Mouse (Mus musculus): ENCODE data around the gene Rtkn2. TPM values are rescaled to one million over a fixed set of nuclear protein-coding genes. Genes with fewer than 3 reads are reported as not detected.

The Rtkn2 gene
- polyA plus RNA-seq, 1 experiment, result 9.5 TPM

DNA sequence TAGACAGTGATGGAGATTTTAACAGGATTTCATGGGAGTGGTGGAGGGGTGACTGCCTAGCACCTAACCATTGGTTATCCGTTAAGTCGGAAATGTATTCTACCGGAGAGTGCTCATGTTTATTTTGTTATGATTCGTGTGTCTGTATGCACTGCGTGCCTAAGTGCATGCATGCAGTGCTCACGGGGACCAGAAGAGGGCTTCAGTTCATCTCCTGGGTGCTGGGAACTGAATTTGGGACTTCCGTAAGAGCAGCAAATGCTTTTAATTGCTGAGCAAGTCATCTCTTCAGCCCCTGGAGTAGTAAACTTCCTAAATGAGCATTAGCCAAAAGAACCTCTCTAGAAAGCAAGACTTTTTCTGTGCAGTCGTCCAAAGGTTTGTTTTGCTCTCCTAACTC lies 72.9 kb downstream of the Rtkn2 start:
- H3K4me3 ChIP-seq (ENCODE audit: insufficient read depth, poor library complexity, severe bottlenecking), result no peak overlapping the region
- no peak overlapping the region for H3ac ChIP-seq (ENCODE audit: control insufficient read depth, insufficient read length, low read depth)
- TF ChIP-seq USF1 (IDR thresholded peaks at IDR 0.05; ENCODE audit: low read depth), result no peak
- no peak for TF ChIP-seq CEBPB (IDR thresholded peaks at IDR 0.05; ENCODE audit: low read depth)
- no peak for TF ChIP-seq MYOG (IDR thresholded peaks at IDR 0.05; ENCODE audit: control insufficient read depth, extremely low read depth, insufficient read length)
- TF ChIP-seq CTCF (IDR thresholded peaks at IDR 0.05; ENCODE audit: control insufficient read depth, insufficient read depth, insufficient read length), result no peak
- no peak for TF ChIP-seq FOSL1 (IDR thresholded peaks at IDR 0.05; ENCODE audit: insufficient read depth, low read length, poor library complexity, severe bottlenecking)
- no peak for TF ChIP-seq MAX (IDR thresholded peaks at IDR 0.05)
- TF ChIP-seq MYOD1 (IDR thresholded peaks at IDR 0.05; ENCODE audit: control insufficient read depth, insufficient read length, low read depth), result no peak
- H3K36me3 ChIP-seq (ENCODE audit: control insufficient read depth, insufficient read depth), result no peaks in the 10 kb centered on the region
- H3K27me3 ChIP-seq (ENCODE audit: control insufficient read depth, insufficient read depth, insufficient read length), result no peaks in the 10 kb centered on the region
- no peaks in the 10 kb centered on the region for H3K79me2 ChIP-seq (ENCODE audit: control insufficient read depth, insufficient read depth)
- H3K79me3 ChIP-seq (ENCODE audit: low read depth), result no peaks in the 10 kb centered on the region

DNA sequence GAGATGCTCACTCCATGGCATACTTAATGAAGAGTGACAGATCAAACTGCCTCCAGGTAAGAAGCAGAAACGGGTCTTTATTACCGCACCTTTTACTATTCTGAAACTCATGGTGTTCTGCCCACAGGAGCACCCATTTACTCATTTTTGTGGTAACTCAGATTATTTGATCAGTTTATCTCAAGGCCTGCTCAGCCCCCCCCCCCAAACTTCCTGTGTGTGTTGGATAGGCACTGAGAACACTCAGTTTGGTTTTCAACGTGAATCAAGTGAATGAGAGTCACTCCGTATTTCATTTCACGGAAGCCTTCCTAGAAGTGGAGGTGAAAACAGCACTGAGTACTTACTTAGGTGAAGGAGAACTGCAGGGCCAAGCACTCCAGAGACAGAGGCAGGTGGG lies 74.8 kb downstream of the Rtkn2 start:
- TF ChIP-seq FOSL1 (IDR thresholded peaks at IDR 0.05; ENCODE audit: insufficient read depth, low read length, poor library complexity, severe bottlenecking) (no peak), MAX (IDR thresholded peaks at IDR 0.05) (no peak), CEBPB (IDR thresholded peaks at IDR 0.05; ENCODE audit: low read depth) (no peak), USF1 (IDR thresholded peaks at IDR 0.05; ENCODE audit: low read depth) (no peak), CTCF (IDR thresholded peaks at IDR 0.05; ENCODE audit: control insufficient read depth, insufficient read depth, insufficient read length) (no peak), MYOD1 (IDR thresholded peaks at IDR 0.05; ENCODE audit: control insufficient read depth, insufficient read length, low read depth) (no peak), MYOG (IDR thresholded peaks at IDR 0.05; ENCODE audit: control insufficient read depth, extremely low read depth, insufficient read length) (no peak)
- Histone ChIP-seq H3K4me3 (ENCODE audit: insufficient read depth, poor library complexity, severe bottlenecking) (no peak overlapping the region), H3K36me3 (ENCODE audit: control insufficient read depth, insufficient read depth) (no peaks in the 10 kb centered on the region), H3K79me2 (ENCODE audit: control insufficient read depth, insufficient read depth) (no peaks in the 10 kb centered on the region), H3K79me3 (ENCODE audit: low read depth) (no peaks in the 10 kb centered on the region), H3K27me3 (ENCODE audit: control insufficient read depth, insufficient read depth, insufficient read length) (no peaks in the 10 kb centered on the region), H3ac (ENCODE audit: control insufficient read depth, insufficient read length, low read depth) (no peak overlapping the region)

DNA sequence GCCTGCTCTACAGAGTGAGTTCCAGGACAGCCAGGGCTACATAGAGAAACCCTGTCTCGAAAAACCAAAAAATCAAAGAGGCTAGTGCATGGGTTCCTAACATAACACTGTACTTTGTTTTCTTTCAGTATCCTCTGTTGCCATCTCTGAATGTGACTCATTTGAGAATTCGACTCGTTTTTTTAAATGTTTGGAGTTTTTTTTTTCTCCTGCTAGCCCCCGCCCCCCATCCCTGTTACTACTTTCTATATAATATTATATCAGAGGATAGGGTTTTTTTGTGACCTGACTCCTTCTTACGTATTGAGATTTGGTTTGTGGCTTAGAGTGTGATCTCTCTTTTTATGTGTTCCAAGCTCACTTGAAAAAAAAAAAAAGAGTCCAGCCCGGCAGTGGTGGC lies 75.3 kb downstream of the Rtkn2 start:
- Histone ChIP-seq H3K4me3 (ENCODE audit: insufficient read depth, poor library complexity, severe bottlenecking) (no peak overlapping the region), H3ac (ENCODE audit: control insufficient read depth, insufficient read length, low read depth) (no peak overlapping the region)
- no peak for TF ChIP-seq MYOG (IDR thresholded peaks at IDR 0.05; ENCODE audit: control insufficient read depth, extremely low read depth, insufficient read length)
- TF ChIP-seq MAX (IDR thresholded peaks at IDR 0.05), result no peak
- no peak for TF ChIP-seq FOSL1 (IDR thresholded peaks at IDR 0.05; ENCODE audit: insufficient read depth, low read length, poor library complexity, severe bottlenecking)
- TF ChIP-seq USF1 (IDR thresholded peaks at IDR 0.05; ENCODE audit: low read depth), result no peak
- no peak for TF ChIP-seq MYOD1 (IDR thresholded peaks at IDR 0.05; ENCODE audit: control insufficient read depth, insufficient read length, low read depth)
- TF ChIP-seq CTCF (IDR thresholded peaks at IDR 0.05; ENCODE audit: control insufficient read depth, insufficient read depth, insufficient read length), result no peak
- no peak for TF ChIP-seq CEBPB (IDR thresholded peaks at IDR 0.05; ENCODE audit: low read depth)

DNA sequence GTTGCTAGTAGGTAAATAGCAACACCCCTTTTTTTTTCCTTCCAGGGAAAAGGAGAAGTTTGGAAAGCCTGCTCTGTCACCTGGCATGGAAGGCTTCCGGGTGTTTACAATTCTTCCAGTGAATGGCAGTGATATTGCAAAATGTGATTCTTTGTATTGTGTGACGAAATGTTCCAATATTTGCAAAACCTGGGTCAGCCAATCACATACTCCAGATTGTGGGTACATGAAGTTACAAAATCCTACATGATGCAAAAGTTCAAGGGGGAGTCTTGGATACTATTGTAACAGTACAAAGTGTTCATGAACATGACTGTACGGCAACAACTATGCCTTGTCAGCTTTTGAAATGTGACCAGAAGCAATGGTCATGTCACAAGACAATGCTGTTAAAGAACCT lies 78.5 kb downstream of the Rtkn2 start:
- H3K27me3 ChIP-seq (ENCODE audit: control insufficient read depth, insufficient read depth, insufficient read length), result no peaks in the 10 kb centered on the region
- H3K36me3 ChIP-seq (ENCODE audit: control insufficient read depth, insufficient read depth), result no peaks in the 10 kb centered on the region
- H3K79me3 ChIP-seq (ENCODE audit: low read depth), result no peaks in the 10 kb centered on the region
- H3ac ChIP-seq (ENCODE audit: control insufficient read depth, insufficient read length, low read depth), result no peak overlapping the region
- no peak for TF ChIP-seq MAX (IDR thresholded peaks at IDR 0.05)
- TF ChIP-seq MYOD1 (IDR thresholded peaks at IDR 0.05; ENCODE audit: control insufficient read depth, insufficient read length, low read depth), result no peak
- TF ChIP-seq USF1 (IDR thresholded peaks at IDR 0.05; ENCODE audit: low read depth), result no peak
- H3K4me3 ChIP-seq (ENCODE audit: insufficient read depth, poor library complexity, severe bottlenecking), result no peak overlapping the region
- no peaks in the 10 kb centered on the region for H3K79me2 ChIP-seq (ENCODE audit: control insufficient read depth, insufficient read depth)

More for the DNA sequence above, 75.3 kb downstream of the Rtkn2 start:
- H3K36me3 ChIP-seq (ENCODE audit: control insufficient read depth, insufficient read depth), result no peaks in the 10 kb centered on the region
- H3K79me2 ChIP-seq (ENCODE audit: control insufficient read depth, insufficient read depth), result no peaks in the 10 kb centered on the region
- H3K79me3 ChIP-seq (ENCODE audit: low read depth), result no peaks in the 10 kb centered on the region
- no peaks in the 10 kb centered on the region for H3K27me3 ChIP-seq (ENCODE audit: control insufficient read depth, insufficient read depth, insufficient read length)

DNA sequence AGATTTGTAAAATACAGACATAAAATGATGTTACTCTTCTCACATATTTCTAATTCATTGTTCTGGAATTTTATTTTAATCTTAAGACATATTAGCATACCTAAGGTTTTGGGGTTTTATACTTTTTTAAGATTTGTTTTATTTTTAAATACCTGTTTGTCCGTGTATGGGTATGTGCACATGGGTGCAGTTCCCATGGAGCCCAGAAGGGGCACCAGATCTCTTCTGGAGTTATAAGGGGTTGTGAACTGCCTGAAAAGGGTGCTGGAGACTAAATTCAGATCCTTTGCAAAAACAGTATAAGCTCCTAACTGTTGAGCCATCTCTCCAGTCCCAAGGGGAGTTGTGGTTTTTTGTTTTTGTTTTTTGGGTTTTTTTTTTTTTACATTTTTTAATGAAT lies 79.0 kb downstream of the Rtkn2 start:
- Histone ChIP-seq H3K36me3 (ENCODE audit: control insufficient read depth, insufficient read depth) (no peaks in the 10 kb centered on the region), H3K79me2 (ENCODE audit: control insufficient read depth, insufficient read depth) (no peaks in the 10 kb centered on the region), H3K27me3 (ENCODE audit: control insufficient read depth, insufficient read depth, insufficient read length) (no peaks in the 10 kb centered on the region), H3K79me3 (ENCODE audit: low read depth) (no peaks in the 10 kb centered on the region), H3K4me3 (ENCODE audit: insufficient read depth, poor library complexity, severe bottlenecking) (no peak overlapping the region), H3ac (ENCODE audit: control insufficient read depth, insufficient read length, low read depth) (no peak overlapping the region)
- TF ChIP-seq MYOD1 (IDR thresholded peaks at IDR 0.05; ENCODE audit: control insufficient read depth, insufficient read length, low read depth) (no peak), CEBPB (IDR thresholded peaks at IDR 0.05; ENCODE audit: low read depth) (no peak), MYOG (IDR thresholded peaks at IDR 0.05; ENCODE audit: control insufficient read depth, extremely low read depth, insufficient read length) (no peak), FOSL1 (IDR thresholded peaks at IDR 0.05; ENCODE audit: insufficient read depth, low read length, poor library complexity, severe bottlenecking) (no peak), MAX (IDR thresholded peaks at IDR 0.05) (no peak), USF1 (IDR thresholded peaks at IDR 0.05; ENCODE audit: low read depth) (no peak), CTCF (IDR thresholded peaks at IDR 0.05; ENCODE audit: control insufficient read depth, insufficient read depth, insufficient read length) (no peak)

DNA sequence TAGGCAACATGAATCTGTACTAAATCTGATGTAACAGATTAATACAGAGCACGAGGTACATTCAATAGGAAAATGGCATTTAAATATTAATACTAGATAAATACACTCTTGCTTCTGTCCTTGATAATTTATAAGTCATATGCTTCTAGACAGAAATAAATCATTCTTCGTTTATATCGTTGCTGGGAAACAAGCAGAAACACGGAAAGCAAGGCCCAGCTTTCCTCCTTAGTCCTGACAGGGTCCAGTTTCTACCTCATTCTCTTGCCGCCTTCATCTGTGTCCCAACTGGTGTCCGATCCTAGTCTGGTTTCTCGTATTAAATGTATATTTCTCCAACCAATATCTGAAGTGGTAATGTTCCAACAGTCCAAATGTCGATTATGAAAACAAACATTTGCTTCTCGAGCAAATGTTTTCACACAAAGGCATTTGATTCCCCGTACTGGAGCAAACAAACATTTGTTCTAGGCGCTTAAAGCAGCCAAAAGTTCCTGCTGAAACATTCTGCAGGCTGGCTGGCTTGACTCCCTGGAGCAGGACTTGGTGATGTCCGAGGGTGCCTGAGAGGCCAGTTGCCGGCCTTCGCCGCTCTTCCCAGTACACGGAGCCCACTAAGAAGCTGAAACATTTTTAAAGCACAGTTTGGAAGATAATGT lies 81.3 kb downstream of the Rtkn2 start:
- Histone ChIP-seq H3K79me2 (ENCODE audit: control insufficient read depth, insufficient read depth) (no peaks in the 10 kb centered on the region), H3K36me3 (ENCODE audit: control insufficient read depth, insufficient read depth) (no peaks in the 10 kb centered on the region), H3ac (ENCODE audit: control insufficient read depth, insufficient read length, low read depth) (no peak overlapping the region), H3K4me3 (ENCODE audit: insufficient read depth, poor library complexity, severe bottlenecking) (no peak overlapping the region), H3K79me3 (ENCODE audit: low read depth) (no peaks in the 10 kb centered on the region), H3K27me3 (ENCODE audit: control insufficient read depth, insufficient read depth, insufficient read length) (no peaks in the 10 kb centered on the region)
- no peak for TF ChIP-seq MAX (IDR thresholded peaks at IDR 0.05)
- no peak for TF ChIP-seq FOSL1 (IDR thresholded peaks at IDR 0.05; ENCODE audit: insufficient read depth, low read length, poor library complexity, severe bottlenecking)
- TF ChIP-seq USF1 (IDR thresholded peaks at IDR 0.05; ENCODE audit: low read depth), result no peak
- no peak for TF ChIP-seq MYOD1 (IDR thresholded peaks at IDR 0.05; ENCODE audit: control insufficient read depth, insufficient read length, low read depth)
- TF ChIP-seq CTCF (IDR thresholded peaks at IDR 0.05; ENCODE audit: control insufficient read depth, insufficient read depth, insufficient read length), result no peak

All from C2C12 (cell line).